Mouse (Mus musculus) megakaryocyte, embryonic 14.5 days (primary cell): ENCODE data around the gene Gif. TPM values are rescaled to one million over a fixed set of nuclear protein-coding genes. Genes with fewer than 3 reads are reported as not detected.

ENCODE experiments used
- H3K27me3 ChIP-seq: replicated peaks from 2 replicates; pipeline ENCODE3; 2012; ENCODE audit warnings: inconsistent platforms
- H3K36me3 ChIP-seq: replicated peaks from 2 replicates; pipeline ENCODE3; 2012; ENCODE audit warnings: low read length, inconsistent platforms, mixed read lengths
- H3K4me1 ChIP-seq: 2 replicates; pipeline ENCODE4 v1.6.1; 2012; ENCODE audit warnings: inconsistent platforms
- H3K4me3 ChIP-seq: replicated peaks from 2 replicates; pipeline ENCODE3; 2012; ENCODE audit warnings: moderate library complexity, mild to moderate bottlenecking, inconsistent platforms
- H3K9me3 ChIP-seq: 2 replicates; pipeline ENCODE4 v1.6.1; 2012; ENCODE audit warnings: inconsistent platforms
- FLI1 ChIP-seq: IDR thresholded peaks from 2 replicates; pipeline ENCODE4 v1.6.1; 2012; ENCODE audit warnings: low read length, inconsistent platforms, mixed read lengths
- GATA1 ChIP-seq: IDR thresholded peaks from 3 replicates; pipeline ENCODE4 v1.6.1; 2012; ENCODE audit warnings: mixed read lengths, low read length, inconsistent platforms, borderline replicate concordance
- polyA plus RNA-seq: library from polyadenylated mRNA; stranded (reverse); fragments of >175 nt; gene quantifications from 2 replicates; pipeline ENCODE4 v1.2.3, GENCODE M21; 2012; ENCODE audit warnings: low replicate concordance; ENCODE audit not compliant: insufficient read depth

The Gif gene
- polyA plus RNA-seq, 1 experiment = not detected

DNA sequence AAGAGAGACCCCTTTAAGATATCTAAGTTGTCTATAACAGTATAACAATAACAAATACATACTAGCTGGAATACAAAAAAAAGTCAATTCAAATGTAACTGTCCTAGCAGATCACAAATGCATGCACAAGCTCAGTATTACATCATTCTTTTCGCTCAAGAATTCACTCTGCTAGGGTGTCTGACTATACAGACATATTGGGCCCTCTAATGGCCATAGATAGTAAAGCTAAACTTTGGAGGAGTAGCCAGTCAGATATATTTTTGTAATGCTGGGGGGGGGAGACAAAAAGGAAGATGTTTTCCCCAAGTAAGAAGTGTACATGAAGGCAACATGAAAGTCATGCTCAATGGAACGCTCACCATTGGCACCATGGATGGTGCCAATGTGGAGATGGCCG, 17.7 kb downstream of the Gif start:
- no peaks in the 10 kb centered on the region for H3K36me3 ChIP-seq
- H3K9me3 ChIP-seq = no peaks in the 10 kb centered on the region
- H3K4me3 ChIP-seq = no peak overlapping the region
- no peaks in the 10 kb centered on the region for H3K27me3 ChIP-seq
- TF ChIP-seq GATA1 (no peak), FLI1 (no peak)
- H3K4me1 ChIP-seq = peaks cover 23% of the 10 kb centered on the region

- Histone ChIP-seq H3K4me3 (no peak overlapping the region), H3K36me3 (no peaks in the 10 kb centered on the region), H3K27me3 (no peaks in the 10 kb centered on the region), H3K4me1 (peaks cover 33% of the 10 kb centered on the region), H3K9me3 (no peaks in the 10 kb centered on the region)
- TF ChIP-seq GATA1 (no peak), FLI1 (no peak)
These were observed 19.1 kb downstream of the Gif start for GRCm38 (mm10) chr19:11766413-11766812.

DNA sequence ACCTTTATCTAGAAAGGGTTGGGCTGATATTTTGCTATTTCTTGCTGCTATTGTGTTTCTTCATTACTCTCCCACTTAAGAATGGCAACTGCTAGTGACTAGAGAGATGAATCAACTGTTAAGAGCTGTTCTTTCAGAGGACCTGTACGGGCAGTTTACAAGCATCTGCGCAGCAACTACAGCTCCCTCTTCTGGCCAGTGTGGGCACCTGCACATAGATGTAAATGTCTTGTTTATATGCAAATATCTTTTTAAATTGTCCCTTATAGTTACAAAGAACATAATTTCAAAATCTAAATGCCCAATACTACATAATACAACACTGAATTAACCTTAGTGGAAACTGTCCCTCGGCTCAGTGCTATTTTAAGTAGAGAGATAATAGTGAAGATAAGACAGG, 20.8 kb downstream of the Gif start:
- Histone ChIP-seq H3K4me3 (no peak overlapping the region), H3K9me3 (no peaks in the 10 kb centered on the region), H3K36me3 (peaks cover 12% of the 10 kb centered on the region), H3K4me1 (peaks cover 37% of the 10 kb centered on the region), H3K27me3 (no peaks in the 10 kb centered on the region)
- no peak for TF ChIP-seq GATA1
- TF ChIP-seq FLI1 = no peak

- TF ChIP-seq FLI1 (no peak), GATA1 (no peak)
- Histone ChIP-seq H3K4me3 (no peak overlapping the region), H3K9me3 (no peaks in the 10 kb centered on the region), H3K4me1 (peaks cover 37% of the 10 kb centered on the region), H3K27me3 (no peaks in the 10 kb centered on the region), H3K36me3 (peaks cover 24% of the 10 kb centered on the region)
These were observed 22.0 kb downstream of the Gif start for GRCm38 (mm10) chr19:11769257-11769920.

- 0 out of 2 replicates have a peak, but pooled peaks have one; percentile 32 for TF ChIP-seq FLI1
- TF ChIP-seq GATA1 = no peak
- Histone ChIP-seq H3K4me1 (peaks cover 37% of the 10 kb centered on the region), H3K36me3 (peaks cover 32% of the 10 kb centered on the region), H3K9me3 (no peaks in the 10 kb centered on the region), H3K4me3 (peak within 1 kb of the TSS; percentile 93), H3K27me3 (no peaks in the 10 kb centered on the region)
These were observed 23.0 kb downstream of the Gif start, which contains the start of gene Mrpl16 for GRCm38 (mm10) chr19:11770205-11770892. Mrpl16 (plus strand) TSS chr19:11770391.

DNA sequence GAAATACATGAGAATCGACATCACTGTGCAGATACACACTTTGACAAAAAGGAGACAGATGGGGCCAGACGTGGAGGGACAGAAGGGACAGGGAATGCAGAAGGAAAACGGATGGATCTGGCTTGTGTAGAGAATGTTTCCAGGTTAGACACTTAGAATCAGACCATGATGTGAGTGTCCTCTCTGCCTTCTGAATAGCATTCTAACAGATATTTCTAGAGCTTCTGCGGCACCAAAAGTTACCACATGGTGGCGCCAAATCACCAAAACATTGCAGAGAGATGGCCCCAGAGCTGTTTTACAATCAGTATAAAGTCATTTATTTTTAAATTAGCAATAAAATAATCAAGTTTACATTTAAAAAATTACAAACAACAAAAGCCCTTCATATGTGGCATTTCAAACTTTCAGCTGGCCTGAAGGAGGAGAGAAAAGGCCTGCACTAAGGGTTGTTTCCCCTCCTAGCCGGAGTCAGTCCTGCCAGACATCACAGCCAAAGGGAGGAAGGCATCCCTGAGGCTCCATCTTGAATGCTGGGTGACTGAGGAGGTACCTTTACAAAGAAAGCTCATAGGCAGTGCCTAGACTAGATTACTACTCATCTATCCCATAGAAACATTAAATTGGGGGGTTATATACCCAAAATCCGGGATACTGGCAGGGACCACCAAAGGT, 30.0 kb downstream of the Gif start:
- Histone ChIP-seq H3K4me3 (no peak overlapping the region), H3K9me3 (no peaks in the 10 kb centered on the region), H3K36me3 (peaks cover 42% of the 10 kb centered on the region), H3K4me1 (no peaks in the 10 kb centered on the region), H3K27me3 (no peaks in the 10 kb centered on the region)
- TF ChIP-seq GATA1 = no peak
- TF ChIP-seq FLI1 = no peak

DNA sequence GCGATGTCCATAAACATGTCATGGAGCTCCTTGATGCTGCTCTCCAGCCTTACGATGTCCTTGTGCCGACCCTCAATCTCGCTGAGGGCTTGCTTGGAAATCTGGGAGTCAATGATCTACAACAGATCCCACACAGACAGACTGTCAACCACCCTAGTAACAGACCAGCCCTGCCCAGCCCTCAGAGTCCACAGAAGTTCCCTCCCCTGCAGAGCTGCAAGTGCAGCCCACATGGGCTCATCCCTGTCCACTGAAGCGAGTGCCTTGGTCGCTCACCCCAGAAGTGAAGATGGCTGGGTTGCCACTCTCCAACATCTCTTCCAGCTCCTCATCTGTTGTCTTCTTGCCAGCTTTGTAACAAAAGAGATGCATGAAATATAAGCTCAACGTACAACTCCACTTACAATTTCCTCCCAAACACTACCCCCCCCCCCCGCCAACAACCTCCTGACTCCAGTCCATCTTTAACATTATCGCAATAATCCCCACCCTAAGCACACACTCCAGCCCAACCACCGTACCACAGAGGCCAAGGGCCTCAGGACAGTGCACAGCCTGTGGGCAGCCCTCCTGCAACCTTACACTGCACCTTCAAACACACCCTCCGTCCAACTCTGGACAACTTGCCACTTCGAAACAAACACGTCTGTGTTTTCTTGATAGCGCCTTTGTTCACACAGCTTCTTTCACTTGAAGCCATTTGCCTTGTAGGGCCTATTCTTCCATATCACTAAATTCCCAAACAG, 38.2 kb downstream of the Gif start:
- Histone ChIP-seq H3K27me3 (peaks cover 11% of the 10 kb centered on the region), H3K36me3 (no peaks in the 10 kb centered on the region), H3K4me3 (no peak overlapping the region), H3K9me3 (no peaks in the 10 kb centered on the region), H3K4me1 (no peaks in the 10 kb centered on the region)
- TF ChIP-seq GATA1 (no peak), FLI1 (no peak)

DNA sequence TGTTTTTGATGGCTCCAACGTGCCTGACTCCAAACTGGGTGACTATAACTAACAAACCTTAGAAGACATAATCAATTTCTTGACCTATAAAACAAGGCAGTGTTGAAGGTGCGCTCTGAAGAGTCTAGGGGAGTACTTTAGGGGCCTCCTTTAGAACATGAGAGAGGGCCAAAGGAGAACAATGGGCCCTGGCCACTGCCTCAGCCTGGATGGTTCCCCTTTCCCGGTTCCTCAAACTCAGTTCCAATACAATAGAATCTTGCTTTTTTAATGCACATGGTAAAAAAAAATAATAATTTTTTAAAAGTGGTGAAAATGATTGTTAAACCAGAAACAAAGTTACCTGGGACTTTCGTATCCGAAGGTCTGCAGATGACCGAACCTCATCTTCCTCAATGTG, 40.5 kb downstream of the Gif start:
- TF ChIP-seq GATA1 (no peak), FLI1 (no peak)
- Histone ChIP-seq H3K27me3 (peaks cover 14% of the 10 kb centered on the region), H3K4me3 (no peak overlapping the region), H3K4me1 (no peaks in the 10 kb centered on the region), H3K36me3 (no peaks in the 10 kb centered on the region), H3K9me3 (no peaks in the 10 kb centered on the region)

DNA sequence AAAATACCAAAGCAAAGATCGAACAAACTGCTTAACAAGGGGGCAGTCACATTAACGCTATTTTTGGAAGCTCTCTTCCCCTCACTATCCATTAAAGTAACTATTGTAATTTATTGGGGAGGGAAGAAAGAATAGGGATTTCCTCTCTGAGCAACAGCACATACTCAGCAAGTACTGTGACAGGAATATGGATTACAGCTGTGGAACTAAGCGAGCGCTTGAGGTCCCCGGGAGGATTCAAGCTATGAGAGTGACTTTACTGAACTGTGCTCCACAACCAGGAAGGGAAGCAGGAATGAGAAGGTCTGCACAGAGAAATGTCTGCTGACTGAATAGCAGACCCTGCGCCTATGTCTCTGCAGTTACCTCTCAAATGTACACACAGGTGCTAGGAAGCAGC, 41.5 kb downstream of the Gif start:
- TF ChIP-seq GATA1 (no peak), FLI1 (no peak)
- H3K9me3 ChIP-seq = no peaks in the 10 kb centered on the region
- H3K27me3 ChIP-seq = peaks cover 14% of the 10 kb centered on the region
- peaks cover 6% of the 10 kb centered on the region for H3K4me1 ChIP-seq
- no peak overlapping the region for H3K4me3 ChIP-seq
- no peaks in the 10 kb centered on the region for H3K36me3 ChIP-seq

- peak overlapping the region; percentile 50 for H3K4me3 ChIP-seq
- no peaks in the 10 kb centered on the region for H3K36me3 ChIP-seq
- H3K9me3 ChIP-seq = no peaks in the 10 kb centered on the region
- no peak for TF ChIP-seq GATA1
- H3K4me1 ChIP-seq = peaks cover 10% of the 10 kb centered on the region
- H3K27me3 ChIP-seq = peaks cover 13% of the 10 kb centered on the region
These were observed 44.5 kb downstream of the Gif start for GRCm38 (mm10) chr19:11791825-11792224.
